Mouse (Mus musculus): ENCODE measurements around the gene Kcnk10. TPM values are rescaled to one million over a fixed set of nuclear protein-coding genes. Genes with fewer than 3 reads are reported as not detected.

Kcnk10 gene
- total and polyA plus RNA-seq, 3 experiments: 2.4 to 7.5 (median 3.8) TPM

GRCm38 (mm10) chr12:98501528-98502280 is 76.4 kb downstream of the Kcnk10 start:
- dilution Hi-C loops (cut with MboI; ENCODE audit: extremely low pct_ligation_motif_present, extremely low pct_unique_long_range_greater_than_20kb, low sequenced_read_pairs): no loop called here

GRCm38 (mm10) chr12:98501045-98501444 is 77.1 kb downstream of the Kcnk10 start:
- dilution Hi-C loops (cut with MboI; ENCODE audit: extremely low pct_ligation_motif_present, extremely low pct_unique_long_range_greater_than_20kb, low sequenced_read_pairs) (no loop called here), in situ Hi-C loops (cut with MboI; ENCODE audit: low pct_ligation_motif_present, low pct_unique_long_range_greater_than_20kb, low sequenced_read_pairs) (no loop called here)
- Histone ChIP-seq H3K36me3 (replicated peaks in 1 of 2; ENCODE audit: control insufficient read depth in 1 of 2, insufficient read depth in 1 of 2, low read length in 1 of 2) (no peaks in the 10 kb centered on the region), H3K9ac (ENCODE audit: insufficient read depth, low read depth) (no peak overlapping the region), H3K9me3 (replicated peaks; ENCODE audit: low read length) (no peaks in the 10 kb centered on the region), H3K27ac (ENCODE audit: insufficient read depth, low read depth) (no peak overlapping the region), H3K4me1 (ENCODE audit: control insufficient read depth in 1 of 2, insufficient read depth in 2 of 2) (peaks cover 0 to 4% of the 10 kb centered on the region in 2 experiments; a peak in 2 of 4 replicates), H3K27me3 (replicated peaks) (no peaks in the 10 kb centered on the region), H3K79me2 (replicated peaks; ENCODE audit: control insufficient read depth, extremely low read depth, insufficient read depth, poor library complexity, severe bottlenecking) (no peaks in the 10 kb centered on the region), H3K4me3 (replicated peaks in 1 of 3; ENCODE audit: low read depth in 2 of 3, low read length in 2 of 3, poor library complexity in 1 of 3) (no peak overlapping the region), H3K4me2 (ENCODE audit: insufficient read depth, low read depth, poor library complexity, severe bottlenecking) (no peak overlapping the region)
- TF ChIP-seq POLR2AphosphoS2 (IDR thresholded peaks at IDR 0.05; ENCODE audit: low read depth, low read length): no peak
- TF ChIP-seq IRF4 (IDR thresholded peaks at IDR 0.05; ENCODE audit: low read depth, low read length): no peak
- TF ChIP-seq RCOR1 (conservative IDR thresholded peaks at IDR 0.05; ENCODE audit: low read depth, low read length): no peak
- TF ChIP-seq MAZ (IDR thresholded peaks at IDR 0.05; ENCODE audit: low read depth, low read length): no peak
- TF ChIP-seq CHD1 (IDR thresholded peaks at IDR 0.05; ENCODE audit: low read depth, low read length): no peak
- TF ChIP-seq KAT2A (IDR thresholded peaks at IDR 0.05; ENCODE audit: insufficient replicate concordance, low read length): no peak
- TF ChIP-seq PAX5 (IDR thresholded peaks at IDR 0.05; ENCODE audit: low read length): no peak
- no peak for DNase-seq (ENCODE audit: extremely low read depth)

More at GRCm38 (mm10) chr12:98501528-98502280, 76.4 kb downstream of the Kcnk10 start:
- Histone ChIP-seq H3K9ac (ENCODE audit: insufficient read depth, low read depth) (no peak overlapping the region), H3K36me3 (replicated peaks in 1 of 2; ENCODE audit: control insufficient read depth in 1 of 2, insufficient read depth in 1 of 2, low read length in 1 of 2) (no peaks in the 10 kb centered on the region), H3K79me2 (replicated peaks; ENCODE audit: control insufficient read depth, extremely low read depth, insufficient read depth, poor library complexity, severe bottlenecking) (no peaks in the 10 kb centered on the region), H3K4me2 (ENCODE audit: insufficient read depth, low read depth, poor library complexity, severe bottlenecking) (no peak overlapping the region), H3K4me1 (ENCODE audit: control insufficient read depth in 1 of 2, insufficient read depth in 2 of 2) (peaks cover 0 to 6% of the 10 kb centered on the region in 2 experiments; a peak in 2 of 4 replicates), H3K27ac (ENCODE audit: insufficient read depth, low read depth) (no peak overlapping the region), H3K4me3 (replicated peaks in 1 of 3; ENCODE audit: low read depth in 2 of 3, low read length in 2 of 3, poor library complexity in 1 of 3) (no peak overlapping the region), H3K27me3 (replicated peaks) (no peaks in the 10 kb centered on the region), H3K9me3 (replicated peaks; ENCODE audit: low read length) (no peaks in the 10 kb centered on the region)
- TF ChIP-seq NELFE (IDR thresholded peaks at IDR 0.05; ENCODE audit: low read depth, low read length) (no peak), RAD21 (IDR thresholded peaks at IDR 0.05; ENCODE audit: low read depth, low read length) (no peak), CTCF (conservative IDR thresholded peaks at IDR 0.05 in 1 of 2, IDR thresholded peaks at IDR 0.05 in 1 of 2; ENCODE audit: low read depth in 2 of 2, low read length in 2 of 2) (no peak), UBTF (IDR thresholded peaks at IDR 0.05; ENCODE audit: low read depth, low read length) (no peak), MEF2A (IDR thresholded peaks at IDR 0.05; ENCODE audit: borderline replicate concordance, low read depth, low read length) (no peak)
- no peak for DNase-seq (ENCODE audit: extremely low read depth)
- in situ Hi-C loops (cut with MboI; ENCODE audit: low pct_ligation_motif_present, low pct_unique_long_range_greater_than_20kb, low sequenced_read_pairs): no loop called here

GRCm38 (mm10) chr12:98481460-98481859 is 96.7 kb downstream of the Kcnk10 start:
- in situ Hi-C loops (cut with MboI; ENCODE audit: low pct_ligation_motif_present, low pct_unique_long_range_greater_than_20kb, low sequenced_read_pairs) (no loop called here), dilution Hi-C loops (cut with MboI; ENCODE audit: extremely low pct_ligation_motif_present, extremely low pct_unique_long_range_greater_than_20kb, low sequenced_read_pairs) (no loop called here)
- no peak overlapping the region for H3K4me3 ChIP-seq (replicated peaks in 1 of 3; ENCODE audit: low read depth in 2 of 3, low read length in 2 of 3, poor library complexity in 1 of 3)
- H3K27me3 ChIP-seq (replicated peaks): no peaks in the 10 kb centered on the region
- no peak overlapping the region for H3K4me2 ChIP-seq (ENCODE audit: insufficient read depth, low read depth, poor library complexity, severe bottlenecking)
- no peaks in the 10 kb centered on the region for H3K79me2 ChIP-seq (replicated peaks; ENCODE audit: control insufficient read depth, extremely low read depth, insufficient read depth, poor library complexity, severe bottlenecking)
- no peaks in the 10 kb centered on the region for H3K4me1 ChIP-seq (ENCODE audit: control insufficient read depth in 1 of 2, insufficient read depth in 2 of 2)
- H3K9me3 ChIP-seq (replicated peaks; ENCODE audit: low read length): no peaks in the 10 kb centered on the region
- no peak for DNase-seq (ENCODE audit: extremely low read depth)
- no peak overlapping the region for H3K27ac ChIP-seq (ENCODE audit: insufficient read depth, low read depth)
- H3K9ac ChIP-seq (ENCODE audit: insufficient read depth, low read depth): no peak overlapping the region
- H3K36me3 ChIP-seq (replicated peaks in 1 of 2; ENCODE audit: control insufficient read depth in 1 of 2, insufficient read depth in 1 of 2, low read length in 1 of 2): peaks cover 0 to 5% of the 10 kb centered on the region in 2 experiments
- TF ChIP-seq CHD2 (IDR thresholded peaks at IDR 0.05; ENCODE audit: low read length) (no peak), MAZ (IDR thresholded peaks at IDR 0.05; ENCODE audit: low read depth, low read length) (no peak), GABPA (IDR thresholded peaks at IDR 0.05; ENCODE audit: insufficient replicate concordance, low read depth, low read length) (no peak), UBTF (IDR thresholded peaks at IDR 0.05; ENCODE audit: low read depth, low read length) (no peak), SMC3 (IDR thresholded peaks at IDR 0.05; ENCODE audit: low read depth, low read length) (no peak), ZKSCAN1 (IDR thresholded peaks at IDR 0.05; ENCODE audit: borderline replicate concordance, low read depth, low read length) (no peak), POLR2AphosphoS2 (IDR thresholded peaks at IDR 0.05; ENCODE audit: low read depth, low read length) (no peak), SIN3A (IDR thresholded peaks at IDR 0.05; ENCODE audit: low read length) (no peak), PAX5 (IDR thresholded peaks at IDR 0.05; ENCODE audit: low read length) (no peak), MAFK (IDR thresholded peaks at IDR 0.05; ENCODE audit: insufficient replicate concordance, low read length) (no peak), ELF1 (IDR thresholded peaks at IDR 0.05; ENCODE audit: low read depth, low read length) (no peak), MXI1 (IDR thresholded peaks at IDR 0.05; ENCODE audit: low read depth, low read length) (no peak), NRF1 (IDR thresholded peaks at IDR 0.05; ENCODE audit: low read depth, low read length) (no peak), CHD1 (IDR thresholded peaks at IDR 0.05; ENCODE audit: low read depth, low read length) (no peak), USF2 (conservative IDR thresholded peaks at IDR 0.05; ENCODE audit: low read depth, low read length) (no peak)

Measured in CH12.LX (cell line).